Mouse (Mus musculus): ENCODE data around the gene Ms4a7. TPM values are rescaled to one million over a fixed set of nuclear protein-coding genes. Genes with fewer than 3 reads are reported as not detected.

Ms4a7 gene
- polyA plus RNA-seq, 1 experiment from 2014 or later: 1.5 TPM

Other genes with a start within 250 kb of the Ms4a7 start
- gene 1700017D01Rik, start 205.3 kb downstream of the Ms4a7 start, polyA plus RNA-seq (2015; fragmentation: Nextera tagmentation; extraction: Ambion mirVana): not detected in 2 replicates
- gene 1700025F22Rik, start 170.8 kb downstream of the Ms4a7 start, polyA plus RNA-seq (2015; fragmentation: Nextera tagmentation; extraction: Ambion mirVana): not detected in 2 replicates
- gene Ms4a13, start 139.4 kb downstream of the Ms4a7 start, polyA plus RNA-seq (2015; fragmentation: Nextera tagmentation; extraction: Ambion mirVana): not detected in 2 replicates
- not detected in 2 replicates for gene Ms4a12, start 103.7 kb downstream of the Ms4a7 start, polyA plus RNA-seq (2015; fragmentation: Nextera tagmentation; extraction: Ambion mirVana)
- gene Ms4a1, start 69.9 kb downstream of the Ms4a7 start, polyA plus RNA-seq (2015; fragmentation: Nextera tagmentation; extraction: Ambion mirVana): not detected in 2 replicates
- gene Ms4a5, start 52.3 kb downstream of the Ms4a7 start, polyA plus RNA-seq (2015; fragmentation: Nextera tagmentation; extraction: Ambion mirVana): not detected in 2 replicates
- 0.03 TPM in 1 of 2 replicates, not detected in the other for gene Ms4a14, start 21.7 kb downstream of the Ms4a7 start, polyA plus RNA-seq (2015; fragmentation: Nextera tagmentation; extraction: Ambion mirVana)
- gene Ms4a4a, start 39.4 kb upstream of the Ms4a7 start, polyA plus RNA-seq (2015; fragmentation: Nextera tagmentation; extraction: Ambion mirVana): 0.63 and 1.3 TPM in 2 replicates
- 0.78 and 0.83 TPM in 2 replicates for gene Ms4a4c, start 68.6 kb upstream of the Ms4a7 start, polyA plus RNA-seq (2015; fragmentation: Nextera tagmentation; extraction: Ambion mirVana)
- 0.39 and 0.58 TPM in 2 replicates for gene Ms4a4b, start 107.4 kb upstream of the Ms4a7 start, polyA plus RNA-seq (2015; fragmentation: Nextera tagmentation; extraction: Ambion mirVana)
- gene Ms4a6c, start 133.2 kb upstream of the Ms4a7 start, polyA plus RNA-seq (2015; fragmentation: Nextera tagmentation; extraction: Ambion mirVana): 5.2 and 5.7 TPM in 2 replicates
- not detected in 2 replicates for gene Gm8369, start 149.8 kb upstream of the Ms4a7 start, polyA plus RNA-seq (2015; fragmentation: Nextera tagmentation; extraction: Ambion mirVana)
- 2.2 and 2.5 TPM in 2 replicates for gene Ms4a6b, start 180.4 kb upstream of the Ms4a7 start, polyA plus RNA-seq (2015; fragmentation: Nextera tagmentation; extraction: Ambion mirVana)
- gene Ms4a4d, start 200.7 kb upstream of the Ms4a7 start, polyA plus RNA-seq (2015; fragmentation: Nextera tagmentation; extraction: Ambion mirVana): 0.21 TPM in 2 replicates